Mouse (Mus musculus) G1E (cell line): ENCODE results near the gene Fam81a.

Source experiments
- CTCF ChIP-seq: IDR thresholded peaks from 2 replicates; pipeline ENCODE4 v1.5.1; 2012; ENCODE audit warnings: low read depth, low read length, inconsistent platforms, mixed read lengths
- GATA1 ChIP-seq: IDR thresholded peaks from 2 replicates; pipeline ENCODE4 v1.6.1; 2012; ENCODE audit warnings: borderline replicate concordance, low read length, inconsistent platforms, mixed read lengths
- GATA2 ChIP-seq: IDR thresholded peaks from 2 replicates; pipeline ENCODE4 v1.6.1; 2012; ENCODE audit warnings: low read depth, low read length, inconsistent platforms, borderline replicate concordance
- POLR2AphosphoS5 ChIP-seq: IDR thresholded peaks from 2 replicates; pipeline ENCODE4 v1.6.1; 2012; ENCODE audit warnings: low read depth, low read length, inconsistent platforms; ENCODE audit not compliant: insufficient replicate concordance
- TAL1 ChIP-seq: conservative IDR thresholded peaks from 2 replicates; pipeline ENCODE4 v1.6.1; 2012; ENCODE audit warnings: low read depth, low read length, inconsistent platforms, mixed read lengths

- TF ChIP-seq CTCF (no peak), TAL1 (no peak), POLR2AphosphoS5 (no peak), GATA1 (no peak), GATA2 (no peak)
Measured at GRCm38 (mm10) chr9:70080027-70080800, 62.1 kb downstream of the Fam81a start.
